8 mouse cellular contexts compared by ENCODE assay signal in the genomic region with DNA sequence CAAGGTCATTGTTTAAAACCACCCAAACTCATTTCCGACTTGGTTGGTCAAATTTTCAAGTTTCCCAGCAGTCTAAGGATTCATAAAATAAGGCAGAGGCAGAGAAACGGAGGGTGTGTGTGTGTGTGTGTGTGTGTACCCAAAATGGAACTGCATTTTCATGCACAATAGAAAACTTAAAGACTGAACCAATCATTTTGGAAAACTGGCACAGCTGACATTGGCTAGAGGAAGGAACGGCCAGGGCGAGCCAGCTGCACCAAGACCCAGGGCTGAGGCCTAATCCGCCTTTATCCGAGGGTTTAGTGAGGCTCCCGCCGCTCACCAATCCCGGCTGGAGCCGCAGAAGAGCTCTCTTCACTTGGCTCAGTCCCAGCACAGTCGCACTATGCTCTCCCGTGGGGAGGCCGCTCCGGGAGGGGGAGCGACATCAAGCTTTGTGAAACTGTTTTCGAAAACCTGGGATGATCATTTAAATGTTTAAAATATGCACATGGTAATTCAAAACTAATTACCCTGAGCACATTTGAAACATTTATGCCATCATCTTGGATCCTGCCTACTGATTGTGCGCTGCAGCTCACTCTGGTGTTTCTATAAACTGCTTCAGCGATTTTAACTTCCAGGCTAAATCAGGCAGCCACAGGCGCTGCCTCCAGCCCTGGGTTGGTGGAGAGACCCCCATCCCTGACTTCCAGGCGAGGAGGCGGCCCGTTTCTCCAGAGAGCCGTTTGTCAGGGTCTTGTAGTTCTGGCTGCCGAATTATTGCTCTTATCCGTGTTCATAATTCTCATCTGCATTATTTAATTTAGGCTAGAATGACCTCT. TPM values are rescaled to one million over a fixed set of nuclear protein-coding genes. Genes with fewer than 3 reads are reported as not detected.
A peak's percentile ranks its signal among the peaks of the same experiment; 100 is the strongest.
DNase-seq lines count a peak whose midpoint lies in the region; TF ChIP-seq lines count a peak whose summit lies in the region.

No protein-coding gene starts in this region.

- H3K4me1 ChIP-seq in E14TG2a.4 (replicated peaks; ENCODE audit: low read depth, low read length) = peaks cover 57% of the 10 kb centered on the region

- H3K36me3 ChIP-seq in E14TG2a.4 (ENCODE audit: insufficient read depth, low read length) = no peaks in the 10 kb centered on the region

- H3K27me3 ChIP-seq in E14TG2a.4 (ENCODE audit: insufficient read depth, low read length) = peaks cover 56% of the 10 kb centered on the region

- TF ChIP-seq CTCF in E14TG2a.4 (conservative IDR thresholded peaks at IDR 0.05; ENCODE audit: low read length) = no peak

- peak; percentile 51 for DNase-seq in embryo, embryonic 11 days
- no peak for DNase-seq in embryo, embryonic 10.5 days (ENCODE audit: low spot score)
- DNase-seq in frontal cortex, postnatal 14 days (ENCODE audit: low spot score in 2 of 2) = peak; percentile 62 to 69
- DNase-seq in left cerebral cortex, postnatal 14 days (ENCODE audit: low spot score in 2 of 2) = peak; percentile 78 to 79
- DNase-seq in right cerebral cortex, postnatal 25 days = peak; percentile 75
- no peak for DNase-seq in gastrocnemius, adult 8-10 months (ENCODE audit: low spot score in 2 of 2)
- DNase-seq in gastrocnemius, postnatal 36 days = no peak

- intact Hi-C loops in left cerebral cortex, postnatal 14 days (cut with DNase I) = loop anchor here (2.0 to 10.0 kb wide), 4 partner anchors 99 to 347 kb away; partner anchors contain the start of genes Ovca2 and Rtn4rl1
- intact Hi-C loops in gastrocnemius, postnatal 36 days (cut with DNase I) = loop anchor here (1.0 to 5.0 kb wide), 3 partner anchors 59 to 344 kb away; partner anchors contain the start of gene Rtn4rl1

- no peaks in the 10 kb centered on the region for H3K9me3 ChIP-seq in E14TG2a.4 (ENCODE audit: low read length)

- H3K4me3 ChIP-seq in E14TG2a.4 (replicated peaks; ENCODE audit: low read length) = peak overlapping the region; percentile 48

RNA-seq across cellular contexts. Expression of gene Rpa1, which starts 56.5 kb away (rescaled TPM):
- total RNA-seq in left cerebral cortex, postnatal 14 days (2021) = 10 to 100 TPM; 43.8 to 47.9 TPM
- total RNA-seq in gastrocnemius, adult 8-10 months (2022) = 10 to 100 TPM; 67.0 to 73.3 (median 70.6) TPM
- total RNA-seq in gastrocnemius, postnatal 36 days (2021) = 10 to 100 TPM; 53.7 to 58.5 TPM

RNA-seq across cellular contexts. Expression of gene Smyd4, which starts 56.6 kb away (rescaled TPM):
- 10 to 100 TPM; 10.6 to 11.6 TPM for total RNA-seq in left cerebral cortex, postnatal 14 days (2021)
- total RNA-seq in gastrocnemius, adult 8-10 months (2022) = 1 to 10 TPM; 4.0 to 5.4 (median 4.7) TPM
- 1 to 10 TPM; 2.0 to 3.1 TPM for total RNA-seq in gastrocnemius, postnatal 36 days (2021)

Comparison
In these comparisons a context has a peak if more than half of its experiments do, and no peak if none do; other contexts are left out.
1. DNase-seq: peak in embryo, embryonic 11 days (single experiment), frontal cortex, postnatal 14 days (2 of 2), left cerebral cortex, postnatal 14 days (2 of 2) and right cerebral cortex, postnatal 25 days (single experiment); none in embryo, embryonic 10.5 days (single experiment), gastrocnemius, adult 8-10 months (0 of 2) and gastrocnemius, postnatal 36 days (0 of 2).